Mouse (Mus musculus) bone marrow, adult 2 months (tissue): ENCODE measurements around the gene Ccdc81.

Experiments
- CTCF ChIP-seq: fragments of 200-500 bp; IDR thresholded peaks from 2 replicates; pipeline ENCODE4 v1.5.1; 2011; ENCODE audit warnings: low read length, control low read depth; ENCODE audit not compliant: control insufficient read depth, insufficient read depth
- POLR2A ChIP-seq: fragments of 200-500 bp; IDR thresholded peaks from 2 replicates; pipeline ENCODE4 v1.6.1; 2011; ENCODE audit warnings: low read depth, mild to moderate bottlenecking, control low read depth, low read length, borderline replicate concordance; ENCODE audit not compliant: control insufficient read depth

DNA sequence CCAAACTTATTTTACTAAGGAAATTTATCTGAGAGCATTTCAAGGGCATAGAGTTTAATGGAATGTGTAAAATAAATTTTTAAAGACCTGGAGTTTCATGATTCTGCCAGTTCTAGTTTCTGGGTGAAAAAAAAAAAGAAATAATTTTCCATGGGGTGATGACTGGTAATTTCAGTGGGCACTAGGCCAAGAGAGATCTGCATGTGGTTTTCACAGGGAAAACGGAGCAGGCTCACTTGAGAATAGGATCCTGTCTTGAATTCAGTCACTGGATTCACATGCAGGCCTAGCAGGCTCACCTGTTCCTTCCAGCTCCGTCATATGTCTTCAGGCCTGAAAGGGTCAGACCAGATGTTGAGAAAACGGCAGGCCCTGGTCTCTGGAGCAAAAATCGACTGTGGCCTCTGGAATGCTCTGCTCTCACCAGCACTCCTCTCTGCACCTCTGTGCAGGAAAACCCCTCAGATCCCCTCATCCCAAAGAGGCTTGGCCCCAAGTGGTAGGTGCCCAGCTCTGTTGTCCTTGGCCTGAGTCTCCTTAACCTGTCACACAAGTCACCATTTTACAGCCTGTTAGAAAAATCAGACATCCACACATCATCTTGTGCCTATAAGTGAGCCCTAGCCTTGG is 74.9 kb downstream of the Ccdc81 start:
- TF ChIP-seq CTCF, result no peak
- no peak for TF ChIP-seq POLR2A
